Mouse (Mus musculus) spleen, adult 2 months (tissue): ENCODE measurements around the gene Gm10521.

Source experiments
- CTCF ChIP-seq: fragments of 200-500 bp; IDR thresholded peaks from 2 replicates; pipeline ENCODE4 v1.5.1; 2011; ENCODE audit warnings: mild to moderate bottlenecking, inconsistent platforms; ENCODE audit not compliant: insufficient read depth, insufficient read length, insufficient replicate concordance; ENCODE audit errors: extremely low read depth
- POLR2A ChIP-seq: fragments of 200-500 bp; IDR thresholded peaks from 2 replicates; pipeline ENCODE4 v1.6.1; 2011; ENCODE audit warnings: low read depth, low read length, inconsistent platforms

- TF ChIP-seq CTCF (no peak), POLR2A (no peak)
These were observed 45.2 kb downstream of the Gm10521 start for GRCm38 (mm10) chr1:171940626-171941025.
